Mouse (Mus musculus) neural tube, embryonic 15.5 days (tissue): ENCODE data around the gene Paqr7. TPM values are rescaled to one million over a fixed set of nuclear protein-coding genes. Genes with fewer than 3 reads are reported as not detected.
A peak's percentile ranks its signal among the peaks of the same experiment; 100 is the strongest.

ENCODE experiments used
- ATAC-seq: fragments of 200-750 bp; cut with Nextera tagmentation; 2 replicates; pipeline ENCODE4 v1.8.0; 2017; ENCODE audit warnings: mild to moderate bottlenecking, moderate TSS enrichment, moderate library complexity; ENCODE audit not compliant: low FRiP score
- H3K27ac ChIP-seq: fragments of 300-500 bp; sonication (generic); replicated peaks from 2 replicates; pipeline ENCODE4 v1.5.1; 2015; ENCODE audit warnings: mild to moderate bottlenecking, inconsistent platforms
- H3K27me3 ChIP-seq: fragments of 300-500 bp; sonication (generic); replicated peaks from 2 replicates; pipeline ENCODE4 v1.6.1; 2015; ENCODE audit warnings: inconsistent platforms
- H3K36me3 ChIP-seq: fragments of 300-500 bp; sonication (generic); 2 replicates; pipeline ENCODE4 v1.6.1; 2015; ENCODE audit warnings: inconsistent platforms
- H3K4me1 ChIP-seq: fragments of 300-500 bp; sonication (generic); 2 replicates; pipeline ENCODE4 v1.6.1; 2015; ENCODE audit warnings: inconsistent platforms
- H3K4me2 ChIP-seq: fragments of 300-500 bp; sonication (generic); 2 replicates; pipeline ENCODE4 v1.6.1; 2015; ENCODE audit warnings: inconsistent platforms, mild to moderate bottlenecking, moderate library complexity
- H3K4me3 ChIP-seq: fragments of 300-500 bp; sonication (generic); replicated peaks from 2 replicates; pipeline ENCODE4 v1.5.1; 2015; ENCODE audit warnings: mild to moderate bottlenecking, inconsistent platforms
- H3K9ac ChIP-seq: fragments of 300-500 bp; sonication (generic); replicated peaks from 2 replicates; pipeline ENCODE4 v1.6.1; 2015; ENCODE audit warnings: mild to moderate bottlenecking, inconsistent platforms
- H3K9me3 ChIP-seq: fragments of 300-500 bp; sonication (generic); replicated peaks from 2 replicates; pipeline ENCODE4 v1.6.1; 2016; ENCODE audit warnings: inconsistent platforms
- WGBS: fragments of 180-500 bp; shearing (Covaris S2); methylation state at CpG from one replicate; pipeline ENCODE4 v1.1.7; 2015; ENCODE audit warnings: mixed read lengths; 5-methylcytosine and 5-hydroxymethylcytosine counted together
- polyA plus RNA-seq: library from polyadenylated mRNA; unstranded; fragments of >200 nt; fragmentation: Nextera tagmentation; extraction: Ambion mirVana; gene quantifications from 2 replicates; pipeline ENCODE4 v1.2.1, GENCODE M21; 2015

Gene Paqr7
- polyA plus RNA-seq, 1 experiment from 2014 or later = 35.2 TPM

DNA sequence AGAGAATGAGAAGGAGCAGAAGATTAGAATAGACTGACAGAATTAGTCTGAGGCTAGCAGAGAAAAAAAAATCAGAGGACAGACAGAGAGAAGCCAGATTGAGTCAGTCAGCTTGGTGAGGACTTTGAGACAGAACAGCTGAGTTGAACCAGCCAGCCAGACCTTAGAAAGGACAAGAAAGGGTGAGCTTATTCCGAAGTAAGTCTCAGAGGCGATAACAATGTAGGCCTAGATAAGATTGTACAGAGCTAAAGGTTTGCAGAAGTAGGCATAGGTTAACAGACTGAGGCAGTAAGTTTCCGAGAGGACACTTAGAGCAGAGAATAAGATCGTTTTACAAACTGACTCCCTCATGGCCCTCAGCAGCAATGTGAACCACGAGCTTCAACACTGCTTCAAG is 35.2 kb upstream of the Paqr7 start:
- ATAC-seq = no peak
- H3K36me3 ChIP-seq = no peaks in the 10 kb centered on the region

DNA sequence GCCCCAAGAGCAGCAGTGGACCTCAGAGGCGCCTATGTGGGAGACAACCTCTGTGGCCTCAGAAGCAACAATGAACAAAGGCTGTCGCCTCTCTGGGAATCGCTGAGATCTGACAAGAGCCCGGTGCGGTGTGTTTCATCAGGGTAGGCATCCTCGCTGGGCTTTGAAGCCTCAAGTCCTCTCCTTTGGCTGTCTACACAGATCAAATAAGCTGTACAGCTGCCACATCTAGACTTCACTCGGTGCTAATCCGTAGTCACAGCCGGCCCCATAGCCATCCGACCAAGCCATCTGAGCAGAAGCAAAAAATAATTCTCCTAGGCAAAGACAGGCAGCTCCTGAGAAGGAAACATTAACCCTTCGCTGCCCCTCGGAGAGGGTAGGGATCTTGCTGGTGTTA is 30.7 kb upstream of the Paqr7 start:
- 48% methylated on average over 12 of the region's 12 CpGs for WGBS
- no peak overlapping the region for H3K9ac ChIP-seq
- H3K4me3 ChIP-seq = no peak overlapping the region
- no peak for ATAC-seq
- H3K9me3 ChIP-seq = no peaks in the 10 kb centered on the region
- H3K4me2 ChIP-seq = 0 out of 2 replicates have a peak overlapping the region, but pooled peaks have one; percentile 15
- no peaks in the 10 kb centered on the region for H3K36me3 ChIP-seq
- peak overlapping the region; percentile 94 for H3K27ac ChIP-seq
- H3K4me1 ChIP-seq = peaks cover 22% of the 10 kb centered on the region
- no peaks in the 10 kb centered on the region for H3K27me3 ChIP-seq

More for the DNA sequence above, 35.2 kb upstream of the Paqr7 start:
- Histone ChIP-seq H3K27me3 (no peaks in the 10 kb centered on the region), H3K9ac (no peak overlapping the region), H3K4me2 (no peak overlapping the region), H3K4me3 (no peak overlapping the region), H3K4me1 (peaks cover 8% of the 10 kb centered on the region), H3K27ac (no peak overlapping the region), H3K9me3 (no peaks in the 10 kb centered on the region)
- WGBS = 85% methylated on average over 5 of the region's 5 CpGs

DNA sequence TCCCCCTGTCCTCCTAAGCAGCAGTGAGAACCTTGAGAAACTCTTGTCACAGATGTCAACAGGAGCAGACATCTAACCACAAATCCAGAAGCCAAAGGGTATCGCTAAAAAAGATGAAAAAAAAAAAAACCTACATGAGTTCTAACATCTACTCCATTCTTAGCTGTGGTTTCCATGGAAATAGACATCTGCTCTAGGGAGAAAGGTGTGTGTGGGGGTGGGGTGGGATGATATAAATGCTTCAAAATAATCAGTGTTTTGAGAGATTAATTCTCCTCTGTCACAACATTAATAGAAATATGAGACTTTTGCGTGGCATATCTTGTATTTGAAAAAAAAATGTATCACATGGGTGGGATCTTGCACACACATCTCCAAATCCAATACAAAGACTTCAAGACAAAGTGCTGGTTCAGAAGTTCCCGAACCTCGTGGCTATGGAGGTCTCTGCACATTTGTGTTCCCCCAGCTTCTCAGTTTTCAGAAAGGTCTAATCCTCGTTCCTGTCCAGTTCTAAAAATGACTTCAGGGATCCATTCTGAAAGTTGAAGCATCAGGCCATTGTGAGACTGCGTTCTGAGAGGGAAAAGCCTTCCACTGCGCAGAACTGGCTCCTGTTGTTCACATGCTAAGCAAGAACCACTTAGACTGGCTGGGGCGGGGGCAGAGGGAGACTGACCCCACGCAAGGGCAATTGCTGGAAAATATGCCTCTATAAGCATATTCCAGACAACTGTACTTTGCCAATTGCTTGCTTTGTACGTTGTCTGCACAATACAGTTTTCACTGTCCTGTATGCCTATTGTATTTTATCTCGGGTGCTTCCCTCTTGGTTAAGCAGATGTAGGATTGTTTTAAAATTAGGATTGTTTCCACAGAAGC is 29.9 kb upstream of the Paqr7 start:
- 46% methylated on average over 11 of the region's 11 CpGs for WGBS
- ATAC-seq = no peak
- H3K4me2 ChIP-seq = peak overlapping the region; percentile 91

DNA sequence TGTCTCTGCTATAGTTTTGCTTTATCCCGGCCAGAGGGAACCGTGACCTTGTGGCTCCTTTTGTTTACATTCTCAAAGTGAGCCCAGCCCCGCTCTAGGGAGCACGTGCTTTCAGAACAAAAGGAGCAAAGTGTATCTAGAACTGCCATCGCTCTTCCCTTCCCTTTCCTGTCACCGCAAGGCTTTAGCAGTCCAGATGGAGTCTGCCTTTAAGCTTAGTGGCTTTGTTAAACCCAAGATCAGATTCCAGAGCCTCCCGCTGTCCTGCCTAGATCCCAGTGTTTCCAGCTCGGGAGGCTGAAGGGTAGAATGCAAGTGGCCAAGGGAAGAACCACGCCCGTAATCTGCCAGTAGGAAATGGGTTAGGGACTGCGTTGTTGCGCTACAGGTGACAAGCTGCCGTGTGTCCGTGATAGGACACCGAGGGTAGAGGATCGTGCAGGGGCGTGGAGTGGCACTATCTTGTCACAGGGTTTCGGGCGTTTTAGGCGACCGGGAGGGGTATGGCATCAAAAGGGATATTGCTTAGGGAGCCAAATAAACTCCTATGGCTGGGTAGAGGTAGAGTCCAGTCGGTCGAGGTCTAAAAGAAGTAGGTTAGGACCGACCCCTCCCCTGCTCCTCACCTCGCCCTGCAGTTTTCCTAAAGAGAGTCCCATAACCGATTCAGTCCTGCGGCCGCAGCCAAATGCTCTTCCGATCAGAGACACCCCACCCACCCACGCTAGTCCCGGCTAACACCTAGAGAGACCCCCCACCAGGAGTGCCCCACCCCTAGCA is 28.9 kb upstream of the Paqr7 start:
- peak overlapping the region; percentile 91 for H3K4me2 ChIP-seq
- H3K9me3 ChIP-seq = no peaks in the 10 kb centered on the region
- H3K27me3 ChIP-seq = no peaks in the 10 kb centered on the region
- under 1% methylated on average over 31 of the region's 31 CpGs for WGBS
- ATAC-seq = peak; percentile 39
- peak overlapping the region; percentile 83 for H3K9ac ChIP-seq
- peaks cover 12% of the 10 kb centered on the region for H3K36me3 ChIP-seq
- H3K4me3 ChIP-seq = peak overlapping the region; percentile 70
- H3K4me1 ChIP-seq = peaks cover 38% of the 10 kb centered on the region
- H3K27ac ChIP-seq = peak overlapping the region; percentile 94

More for the DNA sequence above, 29.9 kb upstream of the Paqr7 start:
- no peaks in the 10 kb centered on the region for H3K27me3 ChIP-seq
- no peaks in the 10 kb centered on the region for H3K9me3 ChIP-seq
- H3K27ac ChIP-seq = peak overlapping the region; percentile 94
- peak overlapping the region; percentile 83 for H3K9ac ChIP-seq
- peak overlapping the region; percentile 70 for H3K4me3 ChIP-seq
- peaks cover 29% of the 10 kb centered on the region for H3K4me1 ChIP-seq
- peaks cover 4% of the 10 kb centered on the region for H3K36me3 ChIP-seq

DNA sequence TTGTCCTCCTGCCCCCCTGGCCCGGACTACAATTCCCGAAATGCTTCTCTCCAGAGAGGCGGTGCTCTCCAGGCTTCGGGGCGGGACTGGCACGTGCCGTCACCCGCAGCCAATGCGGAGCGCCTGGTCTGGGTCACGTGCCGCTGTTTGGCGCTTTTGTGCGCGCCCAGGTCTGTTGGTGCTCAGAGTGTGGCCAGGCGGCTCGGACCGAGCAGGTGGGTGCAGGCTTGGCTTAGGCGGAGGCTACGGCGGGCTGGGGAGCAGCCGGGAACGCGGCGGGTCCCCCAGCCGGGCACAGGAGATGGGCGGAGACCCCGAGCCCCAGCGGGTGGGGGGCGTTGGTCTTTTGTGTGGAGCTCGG is 28.3 kb upstream of the Paqr7 start, which contains the start of gene Stmn1:
TSS of gene Stmn1 (plus strand) at position 106 of the 361 bp plus-strand sequence.
- Histone ChIP-seq H3K9ac (peak within 1 kb of the TSS; percentile 83), H3K36me3 (peaks cover 17% of the 10 kb centered on the region), H3K4me3 (peak within 1 kb of the TSS; percentile 70), H3K9me3 (no peaks in the 10 kb centered on the region), H3K27ac (peak within 1 kb of the TSS; percentile 94), H3K4me1 (peaks cover 44% of the 10 kb centered on the region), H3K27me3 (no peaks in the 10 kb centered on the region), H3K4me2 (peak within 1 kb of the TSS; percentile 91)
- peak; percentile 96 for ATAC-seq
- 1% methylated on average over 27 of the region's 31 CpGs for WGBS

DNA sequence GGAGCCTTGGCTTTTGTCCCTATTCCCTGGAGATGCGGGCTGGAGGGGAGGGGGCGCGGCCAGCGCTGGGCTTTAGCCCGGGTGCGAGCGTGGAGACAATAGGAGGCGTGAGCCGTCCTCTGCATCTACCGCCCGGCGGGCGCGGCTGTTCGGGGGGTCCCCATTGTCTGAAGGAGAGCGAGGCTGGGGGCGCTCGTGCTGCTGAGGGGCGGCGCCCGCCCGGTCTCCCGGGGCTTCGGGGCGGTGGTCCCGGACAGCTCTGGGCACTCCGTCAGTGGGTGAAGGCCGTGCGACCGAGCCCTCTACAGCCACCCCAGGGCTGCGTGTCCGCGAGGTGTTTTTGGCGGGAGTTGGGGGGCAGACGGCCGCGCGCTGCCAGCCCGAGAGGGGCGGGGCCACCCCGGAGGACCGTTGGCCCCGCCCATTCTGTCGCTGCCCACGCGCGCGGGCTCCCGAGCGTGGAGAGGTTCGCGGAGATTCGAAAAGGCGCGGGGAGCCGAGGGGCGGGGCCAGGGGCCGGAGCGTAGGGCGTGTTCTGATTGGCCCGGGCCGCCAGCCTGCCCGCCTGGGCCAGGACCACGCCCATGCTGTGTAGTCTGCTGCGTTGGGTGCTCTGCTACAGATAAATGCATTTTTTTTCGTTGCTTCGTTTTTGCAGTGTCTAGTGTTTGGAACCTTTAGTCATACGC is 27.8 kb upstream of the Paqr7 start:
- Histone ChIP-seq H3K4me1 (peaks cover 45% of the 10 kb centered on the region), H3K27ac (peak overlapping the region; percentile 94), H3K4me3 (peak overlapping the region; percentile 70), H3K27me3 (no peaks in the 10 kb centered on the region), H3K9me3 (no peaks in the 10 kb centered on the region), H3K4me2 (peak overlapping the region; percentile 91), H3K9ac (peak overlapping the region; percentile 83), H3K36me3 (peaks cover 19% of the 10 kb centered on the region)
- under 1% methylated on average over 64 of the region's 68 CpGs for WGBS
- peak; percentile 88 for ATAC-seq

DNA sequence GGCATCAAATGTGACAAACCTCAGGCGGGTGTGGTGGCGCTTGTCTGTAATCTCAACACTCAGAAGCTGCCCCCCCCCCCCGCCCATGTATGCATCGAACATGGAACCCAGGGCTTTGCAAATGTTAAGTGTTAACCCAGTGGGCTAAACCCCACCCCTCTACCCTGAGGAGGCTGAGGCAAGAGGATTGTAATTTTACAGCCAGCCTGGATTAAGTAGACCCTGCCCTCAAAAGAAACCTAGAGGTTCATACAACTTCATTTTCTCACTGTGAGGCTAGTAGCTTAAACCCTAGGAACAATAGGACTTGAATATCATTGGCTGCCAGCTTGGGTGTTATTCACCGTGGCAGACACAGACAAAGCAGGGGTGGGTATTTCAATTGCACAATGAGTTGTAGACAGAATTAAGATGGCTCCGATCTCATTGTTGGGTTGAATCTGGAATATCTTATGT is 27.1 kb upstream of the Paqr7 start:
- Histone ChIP-seq H3K27me3 (no peaks in the 10 kb centered on the region), H3K4me1 (peaks cover 52% of the 10 kb centered on the region), H3K4me2 (peak overlapping the region; percentile 91), H3K4me3 (peak overlapping the region; percentile 70), H3K27ac (peak overlapping the region; percentile 94), H3K36me3 (peaks cover 25% of the 10 kb centered on the region), H3K9me3 (no peaks in the 10 kb centered on the region), H3K9ac (peak overlapping the region; percentile 83)
- 2% methylated on average over 6 of the region's 6 CpGs for WGBS
- ATAC-seq = peak; percentile 12; the same call in 1 of the 2 replicates

DNA sequence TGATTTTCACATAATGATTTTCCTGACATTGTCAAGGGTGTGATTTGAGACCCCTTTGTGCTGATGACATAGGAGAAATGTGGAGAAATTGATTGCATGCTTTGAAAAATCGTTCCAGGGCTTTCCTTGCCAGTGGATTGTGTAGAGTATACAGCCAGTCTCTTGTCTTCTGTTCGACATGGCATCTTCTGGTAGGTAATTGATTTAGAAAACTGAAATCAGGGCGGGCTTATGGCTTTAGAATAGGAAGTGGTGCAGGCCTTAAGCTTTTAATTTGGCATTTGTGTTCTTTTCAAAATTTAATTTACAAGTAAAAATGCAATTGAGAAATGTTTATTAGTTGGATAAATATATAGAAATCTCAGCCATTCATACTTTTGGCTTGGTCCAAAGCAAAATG is 26.5 kb upstream of the Paqr7 start:
- Histone ChIP-seq H3K27ac (peak overlapping the region; percentile 94; the same call in 1 of the 2 replicates), H3K36me3 (peaks cover 31% of the 10 kb centered on the region), H3K27me3 (no peaks in the 10 kb centered on the region), H3K4me1 (peaks cover 58% of the 10 kb centered on the region), H3K4me3 (peak overlapping the region; percentile 70), H3K4me2 (peak overlapping the region; percentile 91), H3K9me3 (no peaks in the 10 kb centered on the region), H3K9ac (peak overlapping the region; percentile 83)
- WGBS = 22% methylated on average over 3 of the region's 3 CpGs
- no peak for ATAC-seq

DNA sequence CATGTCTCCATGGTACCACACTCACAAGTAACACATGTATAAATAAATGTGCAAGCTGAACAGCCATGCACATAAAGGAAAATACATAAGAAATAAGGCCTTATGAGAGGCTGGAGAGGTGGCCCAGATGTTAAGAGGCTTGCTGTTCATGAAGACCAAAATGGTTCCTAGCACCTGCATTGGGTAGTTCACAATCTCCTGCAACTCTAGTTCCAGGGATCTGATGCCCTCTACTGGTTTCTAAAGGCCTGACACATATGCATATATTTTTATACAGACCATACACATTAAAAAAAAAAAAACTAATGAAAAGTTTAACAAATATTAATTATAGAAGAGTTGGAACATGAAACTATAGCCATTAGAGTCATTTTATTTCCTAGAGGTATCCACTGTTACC is 25.0 kb upstream of the Paqr7 start:
- Histone ChIP-seq H3K27me3 (no peaks in the 10 kb centered on the region), H3K4me1 (peaks cover 51% of the 10 kb centered on the region), H3K9me3 (no peaks in the 10 kb centered on the region), H3K4me3 (peak overlapping the region; percentile 70), H3K36me3 (peaks cover 44% of the 10 kb centered on the region), H3K4me2 (peak overlapping the region; percentile 91), H3K27ac (peak overlapping the region; percentile 63; the same call in 1 of the 2 replicates), H3K9ac (peak overlapping the region; percentile 52; the same call in 1 of the 2 replicates)
- no peak for ATAC-seq

DNA sequence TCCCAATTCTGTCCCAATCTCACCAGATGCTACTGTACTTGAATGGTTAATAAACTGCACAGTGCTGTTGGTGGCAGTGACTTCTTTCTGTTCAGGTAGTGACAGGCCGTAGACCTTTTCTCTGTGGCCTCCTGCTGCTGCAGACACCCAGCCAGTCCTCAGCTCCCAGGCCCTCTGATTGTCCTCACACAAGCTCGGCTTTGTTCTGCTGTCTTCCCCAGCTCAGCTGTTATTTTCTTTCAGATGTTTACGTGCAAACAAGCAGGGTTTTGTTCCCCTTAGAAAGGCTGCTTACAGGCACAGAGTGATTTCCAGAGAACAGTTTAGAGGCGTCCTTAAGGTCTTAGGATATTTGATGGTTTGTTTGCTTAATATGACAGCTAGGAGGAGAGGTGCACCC is 22.7 kb upstream of the Paqr7 start:
- H3K4me1 ChIP-seq = peaks cover 47% of the 10 kb centered on the region
- 40% methylated on average over 4 of the region's 4 CpGs for WGBS
- H3K27ac ChIP-seq = peak overlapping the region; percentile 76
- H3K27me3 ChIP-seq = no peaks in the 10 kb centered on the region
- no peak overlapping the region for H3K4me3 ChIP-seq
- H3K4me2 ChIP-seq = peak overlapping the region; percentile 27
- no peak overlapping the region; the same call in 1 of the 2 replicates for H3K9ac ChIP-seq
- H3K9me3 ChIP-seq = no peaks in the 10 kb centered on the region
- no peak for ATAC-seq
- H3K36me3 ChIP-seq = peaks cover 51% of the 10 kb centered on the region

DNA sequence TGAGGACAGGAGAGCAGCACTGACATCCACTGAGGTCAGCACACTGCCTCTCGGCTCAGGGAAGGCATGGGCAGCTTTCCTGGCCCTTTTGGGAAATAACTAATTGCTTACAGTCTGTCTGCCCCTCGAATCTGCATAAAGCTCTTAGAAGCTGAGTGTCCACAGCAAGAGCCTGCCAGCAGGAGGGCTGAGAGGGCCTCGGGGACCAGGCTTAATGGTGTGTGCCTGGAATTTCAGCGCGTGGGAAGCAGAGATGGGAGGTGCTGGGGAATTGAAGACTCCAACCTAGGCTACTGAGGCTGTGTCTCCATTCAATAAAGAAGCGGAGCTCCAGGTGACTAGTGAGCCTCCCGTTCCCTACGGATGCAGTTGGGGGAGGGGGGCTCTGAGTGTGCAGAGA is 22.3 kb upstream of the Paqr7 start:
- Histone ChIP-seq H3K9ac (no peak overlapping the region; the same call in 1 of the 2 replicates), H3K36me3 (peaks cover 51% of the 10 kb centered on the region), H3K4me1 (peaks cover 47% of the 10 kb centered on the region), H3K9me3 (no peaks in the 10 kb centered on the region), H3K27ac (peak overlapping the region; percentile 76), H3K4me2 (peak overlapping the region; percentile 27), H3K27me3 (no peaks in the 10 kb centered on the region), H3K4me3 (no peak overlapping the region)
- ATAC-seq = no peak
- WGBS = 12% methylated on average over 8 of the region's 8 CpGs
